Mouse (Mus musculus) left cerebral cortex, adult 18-20 months (tissue): ENCODE measurements at regions not wholly inside any gene's neighbourhood (a gene's known extent, or its start where the extent isn't known, plus 50 kb on each side); places are given as distances from the start of the nearest gene placed in this dataset.

ENCODE experiments used
- DNase-seq, 2 experiments: peaks; one replicate each; pipeline ENCODE4 v3.0.0; 2021 to 2022; ENCODE audit warnings: low spot score in 2 of 2, mixed read lengths in 1 of 2

- no peak for DNase-seq
These were observed 612.0 kb downstream of the Ipmk start for GRCm38 (mm10) chr10:71959584-71959983.

- no peak for DNase-seq
These were observed 613.0 kb downstream of the Ipmk start for GRCm38 (mm10) chr10:71960422-71961089.

GRCm38 (mm10) chr10:71978035-71978434, 630.5 kb downstream of the Ipmk start:
- peak; percentile 13 to 20 for DNase-seq

DNA sequence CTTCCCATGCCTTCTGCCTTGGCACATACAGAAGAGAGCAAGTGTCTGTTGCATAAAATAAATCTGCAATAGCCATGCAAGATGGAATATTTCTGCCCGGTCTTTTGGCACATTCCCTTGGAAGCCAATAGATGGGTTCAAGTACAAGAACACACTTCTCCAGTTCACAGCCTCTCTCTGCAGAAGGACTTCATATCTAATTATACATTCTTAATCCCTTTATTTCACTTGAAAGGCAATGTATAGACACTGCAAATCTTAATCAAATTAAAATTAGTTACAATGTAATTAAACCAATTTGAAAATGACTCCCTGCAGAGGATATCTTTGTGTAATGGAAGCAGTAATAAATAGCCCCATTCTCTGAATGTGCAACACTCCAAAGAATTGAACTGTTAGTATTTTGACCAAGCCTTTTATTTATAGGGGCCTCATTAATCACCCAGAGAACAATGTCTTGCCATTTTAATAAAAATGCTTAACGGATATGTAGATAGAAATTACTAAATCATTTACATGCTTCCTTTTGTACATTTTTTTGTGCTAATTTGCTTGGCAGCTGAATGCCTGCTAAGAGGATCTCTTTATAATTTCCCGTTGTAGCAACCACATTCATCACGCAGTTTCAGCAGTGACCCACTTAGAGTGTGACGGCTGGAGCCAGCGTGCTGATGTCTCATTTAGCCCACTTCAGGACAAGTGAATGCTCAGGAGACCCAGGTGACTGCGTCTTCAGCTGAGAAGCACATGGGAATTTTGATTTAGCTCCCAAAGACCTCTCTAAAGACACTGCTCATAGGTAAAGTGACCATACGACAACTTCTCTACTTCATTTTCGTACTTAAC, 651.5 kb upstream of the Zwint start:
- DNase-seq, result peak in 1 of 2 experiments; percentile 23
